Mouse (Mus musculus) hindbrain, embryonic 14.5 days (tissue): Measurements from ENCODE around the gene Plppr5. TPM values are rescaled to one million over a fixed set of nuclear protein-coding genes. Genes with fewer than 3 reads are reported as not detected.

Source experiments
- ATAC-seq: fragments of 200-750 bp; cut with Nextera tagmentation; 2 replicates; pipeline ENCODE4 v1.8.0; 2017; ENCODE audit warnings: moderate number of reproducible peaks, mild to moderate bottlenecking, moderate TSS enrichment, moderate library complexity; ENCODE audit not compliant: low FRiP score
- DNase-seq: peaks from one replicate; pipeline ENCODE4 v3.0.0-alpha.2; 2015; ENCODE audit warnings: low spot score
- H3K27ac ChIP-seq: fragments of 300-500 bp; sonication (generic); 2 replicates; pipeline ENCODE4 v1.5.1; 2014; ENCODE audit warnings: mild to moderate bottlenecking, moderate library complexity
- H3K27me3 ChIP-seq: fragments of 300-500 bp; sonication (generic); 2 replicates; pipeline ENCODE4 v1.6.1; 2014; ENCODE audit warnings: mild to moderate bottlenecking, low read length, mixed read lengths; ENCODE audit not compliant: control insufficient read depth, insufficient read depth
- H3K36me3 ChIP-seq: fragments of 300-500 bp; sonication (generic); replicated peaks from 2 replicates; pipeline ENCODE4 v1.6.1; 2014; ENCODE audit not compliant: control insufficient read depth, insufficient read depth
- H3K4me1 ChIP-seq: fragments of 300-500 bp; sonication (generic); replicated peaks from 2 replicates; pipeline ENCODE4 v1.6.1; 2014; ENCODE audit warnings: antibody characterized with exemption, low read length, mixed read lengths; ENCODE audit not compliant: control insufficient read depth, insufficient read depth
- H3K4me2 ChIP-seq: fragments of 300-500 bp; sonication (generic); replicated peaks from 2 replicates; pipeline ENCODE4 v1.6.1; 2014; ENCODE audit warnings: mild to moderate bottlenecking, moderate library complexity
- H3K4me3 ChIP-seq: fragments of 300-500 bp; sonication (generic); replicated peaks from 2 replicates; pipeline ENCODE4 v1.5.1; 2014; ENCODE audit warnings: mild to moderate bottlenecking, low read length
- H3K9ac ChIP-seq: fragments of 300-500 bp; sonication (generic); 2 replicates; pipeline ENCODE4 v1.6.1; 2014
- H3K9me3 ChIP-seq: fragments of 300-500 bp; sonication (generic); 2 replicates; pipeline ENCODE4 v1.6.1; 2016; ENCODE audit warnings: low read length; ENCODE audit not compliant: control insufficient read depth
- WGBS: fragments of 180-500 bp; shearing (Covaris S2); extraction: QIAGEN DNeasy Blood & Tissue Kit; methylation state at CpG from one replicate; pipeline ENCODE4 v1.1.7; 2014; 5-methylcytosine and 5-hydroxymethylcytosine counted together
- polyA plus RNA-seq: library from polyadenylated mRNA; unstranded; fragments of >200 nt; fragmentation: Nextera tagmentation; extraction: Ambion mirVana; gene quantifications from 2 replicates; pipeline ENCODE4 v1.2.1, GENCODE M21; 2014

Plppr5 gene
- polyA plus RNA-seq, 1 experiment from 2014 or later = 8.2 TPM

- H3K27me3 ChIP-seq = no peaks in the 10 kb centered on the region
- WGBS = 50% methylated on average over 1 of the region's 1 CpGs
- H3K27ac ChIP-seq = no peak overlapping the region
- no peak for ATAC-seq
- H3K36me3 ChIP-seq = no peaks in the 10 kb centered on the region
- no peaks in the 10 kb centered on the region for H3K9me3 ChIP-seq
- H3K4me3 ChIP-seq = no peak overlapping the region
- H3K9ac ChIP-seq = no peak overlapping the region
- DNase-seq = no peak
- no peak overlapping the region for H3K4me2 ChIP-seq
- H3K4me1 ChIP-seq = no peaks in the 10 kb centered on the region
These were observed 153.5 kb downstream of the Plppr5 start for GRCm38 (mm10) chr3:117728136-117728535.

GRCm38 (mm10) chr3:117729121-117730072 lies 154.8 kb downstream of the Plppr5 start:
- ATAC-seq = 0 out of 2 replicates have a peak, but pooled peaks have one; percentile 34
- 52% methylated on average over 9 of the region's 9 CpGs for WGBS
- no peaks in the 10 kb centered on the region for H3K9me3 ChIP-seq
- no peak overlapping the region for H3K9ac ChIP-seq
- no peak for DNase-seq
- no peaks in the 10 kb centered on the region for H3K27me3 ChIP-seq
- no peaks in the 10 kb centered on the region for H3K4me1 ChIP-seq
- H3K36me3 ChIP-seq = no peaks in the 10 kb centered on the region
- no peak overlapping the region for H3K4me2 ChIP-seq
- no peak overlapping the region for H3K27ac ChIP-seq
- no peak overlapping the region for H3K4me3 ChIP-seq

GRCm38 (mm10) chr3:117731545-117731944 lies 156.9 kb downstream of the Plppr5 start:
- ATAC-seq = no peak

GRCm38 (mm10) chr3:117732661-117733060 lies 158.0 kb downstream of the Plppr5 start:
- Histone ChIP-seq H3K4me1 (no peaks in the 10 kb centered on the region), H3K27ac (no peak overlapping the region), H3K4me2 (no peak overlapping the region), H3K9me3 (no peaks in the 10 kb centered on the region), H3K27me3 (no peaks in the 10 kb centered on the region), H3K4me3 (no peak overlapping the region), H3K36me3 (no peaks in the 10 kb centered on the region), H3K9ac (no peak overlapping the region)
- no peak for DNase-seq
- 64% methylated on average over 4 of the region's 4 CpGs for WGBS
- no peak for ATAC-seq

More at GRCm38 (mm10) chr3:117731545-117731944, 156.9 kb downstream of the Plppr5 start:
- Histone ChIP-seq H3K4me2 (no peak overlapping the region), H3K27ac (no peak overlapping the region), H3K36me3 (no peaks in the 10 kb centered on the region), H3K9ac (no peak overlapping the region), H3K9me3 (no peaks in the 10 kb centered on the region), H3K27me3 (no peaks in the 10 kb centered on the region), H3K4me3 (no peak overlapping the region), H3K4me1 (no peaks in the 10 kb centered on the region)
- DNase-seq = peak; percentile 36
- 58% methylated on average over 3 of the region's 3 CpGs for WGBS

Other genes with a start within 250 kb of the Plppr5 start
- gene Plppr4, start 214.0 kb upstream of the Plppr5 start, polyA plus RNA-seq = 19.2 and 23.4 TPM in 2 replicates